Mouse (Mus musculus): Measurements from ENCODE around the gene Atg2b. TPM values are rescaled to one million over a fixed set of nuclear protein-coding genes. Genes with fewer than 3 reads are reported as not detected.

The Atg2b gene
- total RNA-seq, 2 experiments from 2014 or later, result 43.9 to 45.3 TPM

- no peak for DNase-seq (ENCODE audit: extremely low spot score in 1 of 2, low spot score in 2 of 2)
- intact Hi-C loops (cut with DNase I), result no loop called here
Observed at GRCm38 (mm10) chr12:105688546-105688945, 3.5 kb upstream of the Atg2b start.

GRCm38 (mm10) chr12:105687416-105687815, 2.4 kb upstream of the Atg2b start:
- no peak for DNase-seq (ENCODE audit: extremely low spot score in 1 of 2, low spot score in 2 of 2)
- intact Hi-C loops (cut with DNase I), result no loop called here

- DNase-seq (ENCODE audit: extremely low spot score in 1 of 2, low spot score in 2 of 2), result no peak
- intact Hi-C loops (cut with DNase I), result no loop called here
Observed at GRCm38 (mm10) chr12:105686791-105687190, 1.8 kb upstream of the Atg2b start.

- DNase-seq (ENCODE audit: extremely low spot score in 1 of 2, low spot score in 2 of 2), result peak; percentile 12 to 38
- intact Hi-C loops (cut with DNase I), result loop anchor here (5.0 kb wide), 1 partner anchor 38 kb away; no protein-coding TSS in a partner anchor
Observed at GRCm38 (mm10) chr12:105683933-105684901, 794 bp downstream of the Atg2b start, which contains the start of gene Gskip. Gskip (plus strand) TSS chr12:105684829.

GRCm38 (mm10) chr12:105678762-105679161, 6.2 kb downstream of the Atg2b start:
- intact Hi-C loops (cut with DNase I), result no loop called here
- DNase-seq (ENCODE audit: extremely low spot score in 1 of 2, low spot score in 2 of 2), result no peak

GRCm38 (mm10) chr12:105678211-105678610, 6.8 kb downstream of the Atg2b start:
- DNase-seq (ENCODE audit: extremely low spot score in 1 of 2, low spot score in 2 of 2), result no peak
- intact Hi-C loops (cut with DNase I), result no loop called here

GRCm38 (mm10) chr12:105676274-105676673, 8.7 kb downstream of the Atg2b start:
- DNase-seq (ENCODE audit: extremely low spot score in 1 of 2, low spot score in 2 of 2), result no peak
- intact Hi-C loops (cut with DNase I), result no loop called here

- intact Hi-C loops (cut with DNase I), result no loop called here
- DNase-seq (ENCODE audit: extremely low spot score in 1 of 2, low spot score in 2 of 2), result no peak
Observed at GRCm38 (mm10) chr12:105655850-105656249, 29.2 kb downstream of the Atg2b start.

- DNase-seq (ENCODE audit: extremely low spot score in 1 of 2, low spot score in 2 of 2), result no peak
- intact Hi-C loops (cut with DNase I), result no loop called here
Observed at GRCm38 (mm10) chr12:105642770-105643321, 42.2 kb downstream of the Atg2b start.

- intact Hi-C loops (cut with DNase I), result no loop called here
- DNase-seq (ENCODE audit: extremely low spot score in 1 of 2, low spot score in 2 of 2), result no peak
Observed at GRCm38 (mm10) chr12:105637554-105637953, 47.5 kb downstream of the Atg2b start.

GRCm38 (mm10) chr12:105636551-105636950, 48.5 kb downstream of the Atg2b start:
- no peak for DNase-seq (ENCODE audit: extremely low spot score in 1 of 2, low spot score in 2 of 2)
- intact Hi-C loops (cut with DNase I), result no loop called here

GRCm38 (mm10) chr12:105634374-105635067, 50.5 kb downstream of the Atg2b start:
- intact Hi-C loops (cut with DNase I), result no loop called here
- DNase-seq (ENCODE audit: extremely low spot score in 1 of 2, low spot score in 2 of 2), result no peak

- DNase-seq (ENCODE audit: extremely low spot score in 1 of 2, low spot score in 2 of 2), result peak in 1 of 2 experiments; percentile 53
- intact Hi-C loops (cut with DNase I), result no loop called here
Observed at GRCm38 (mm10) chr12:105625798-105626197, 59.2 kb downstream of the Atg2b start.

- intact Hi-C loops (cut with DNase I), result loop anchor here (5.0 kb wide), 1 partner anchor 39 kb away; no protein-coding TSS in a partner anchor
- DNase-seq (ENCODE audit: extremely low spot score in 1 of 2, low spot score in 2 of 2), result peak in 1 of 2 experiments; percentile 6
Observed at GRCm38 (mm10) chr12:105622981-105623539, 62.0 kb downstream of the Atg2b start.

GRCm38 (mm10) chr12:105622048-105622447, 63.0 kb downstream of the Atg2b start:
- DNase-seq (ENCODE audit: extremely low spot score in 1 of 2, low spot score in 2 of 2), result peak in 1 of 2 experiments; percentile 7
- intact Hi-C loops (cut with DNase I), result loop anchor here (5.0 kb wide), 1 partner anchor 40 kb away; no protein-coding TSS in a partner anchor

- intact Hi-C loops (cut with DNase I), result loop anchor here (5.0 kb wide), 2 partner anchors 116 to 176 kb away; no protein-coding TSS in a partner anchor
- DNase-seq (ENCODE audit: extremely low spot score in 1 of 2, low spot score in 2 of 2), result peak in 1 of 2 experiments; percentile 12
Observed at GRCm38 (mm10) chr12:105613559-105613958, 71.5 kb downstream of the Atg2b start.

GRCm38 (mm10) chr12:105611748-105612147, 73.3 kb downstream of the Atg2b start:
- peak; percentile 66 to 83 for DNase-seq (ENCODE audit: extremely low spot score in 1 of 2, low spot score in 2 of 2)
- intact Hi-C loops (cut with DNase I), result loop anchor here (5.0 kb wide), 2 partner anchors 114 to 174 kb away; no protein-coding TSS in a partner anchor

GRCm38 (mm10) chr12:105611045-105611444, 74.0 kb downstream of the Atg2b start:
- intact Hi-C loops (cut with DNase I), result loop anchor here (5.0 kb wide), 2 partner anchors 114 to 174 kb away; no protein-coding TSS in a partner anchor
- DNase-seq (ENCODE audit: extremely low spot score in 1 of 2, low spot score in 2 of 2), result no peak

GRCm38 (mm10) chr12:105606881-105607280, 78.1 kb downstream of the Atg2b start:
- DNase-seq (ENCODE audit: extremely low spot score in 1 of 2, low spot score in 2 of 2), result no peak
- intact Hi-C loops (cut with DNase I), result no loop called here
